Mouse (Mus musculus) c-Kit-negative CD71-positive TER-119-positive erythroid progenitor cells, embryonic 14.5 days (primary cell): ENCODE data around the gene Syt5.

ENCODE experiments used
- DNase-seq: peaks from one replicate; pipeline ENCODE4 v3.0.0-alpha.2; 2013; ENCODE audit warnings: low read depth, low spot score

Gene Syt5

GRCm38 (mm10) chr7:4501558-4502397 is 45.6 kb downstream of the Syt5 start, which contains the start of gene Ppp1r12c:
Ppp1r12c (minus strand) TSS chr7:4501680.
- peak; percentile 84 for DNase-seq

DNA sequence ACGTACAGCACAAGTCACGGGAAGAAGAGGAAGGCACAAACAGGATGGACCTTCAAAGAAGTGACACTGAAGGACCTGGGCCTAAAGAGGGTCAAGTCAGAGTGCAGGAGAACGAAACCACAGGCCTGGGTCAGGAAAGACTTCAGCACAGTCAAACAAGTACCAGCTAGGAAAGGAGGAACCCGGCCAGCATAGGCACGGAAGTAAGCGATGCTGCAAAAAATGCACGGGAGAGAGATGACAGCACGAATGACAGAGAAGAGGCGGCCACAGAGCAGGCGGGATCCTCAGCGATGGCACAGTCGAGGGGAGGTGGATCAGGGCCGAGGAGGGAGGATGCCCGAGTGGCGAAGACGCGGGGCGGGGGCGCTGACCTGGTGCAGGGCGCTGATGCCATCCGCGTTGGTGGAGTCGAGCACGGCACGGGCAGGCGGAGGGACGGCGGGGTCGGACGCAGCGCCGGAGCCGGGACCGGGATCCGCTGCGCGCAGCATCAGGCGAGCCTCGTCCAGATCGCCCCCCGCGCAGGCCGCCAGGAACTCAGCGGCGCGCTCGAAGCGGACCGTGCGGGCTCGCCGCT is 46.4 kb downstream of the Syt5 start:
- peak; percentile 31 for DNase-seq

- DNase-seq, result no peak
Observed at GRCm38 (mm10) chr7:4499034-4499433, 48.3 kb downstream of the Syt5 start.

DNA sequence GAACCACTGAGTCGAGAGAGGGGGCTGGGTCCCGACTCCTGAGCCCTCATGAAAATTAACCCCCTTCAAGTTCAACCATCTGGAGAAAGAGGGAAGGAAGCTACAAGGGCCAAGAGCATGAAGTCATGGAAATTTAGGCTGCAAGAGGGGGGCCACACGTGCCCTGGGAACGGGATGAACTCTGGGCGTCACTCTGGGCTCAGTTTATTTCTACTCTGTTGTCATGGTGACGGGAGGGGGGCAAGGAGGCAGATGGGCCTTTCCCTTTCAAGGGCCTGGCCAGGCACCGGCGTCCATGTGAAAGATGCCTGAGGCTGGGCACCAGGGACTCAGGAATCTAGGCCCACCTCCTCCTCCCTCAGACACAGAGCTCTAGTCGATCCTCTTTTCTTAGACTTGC is 49.1 kb downstream of the Syt5 start:
- DNase-seq, result no peak

DNA sequence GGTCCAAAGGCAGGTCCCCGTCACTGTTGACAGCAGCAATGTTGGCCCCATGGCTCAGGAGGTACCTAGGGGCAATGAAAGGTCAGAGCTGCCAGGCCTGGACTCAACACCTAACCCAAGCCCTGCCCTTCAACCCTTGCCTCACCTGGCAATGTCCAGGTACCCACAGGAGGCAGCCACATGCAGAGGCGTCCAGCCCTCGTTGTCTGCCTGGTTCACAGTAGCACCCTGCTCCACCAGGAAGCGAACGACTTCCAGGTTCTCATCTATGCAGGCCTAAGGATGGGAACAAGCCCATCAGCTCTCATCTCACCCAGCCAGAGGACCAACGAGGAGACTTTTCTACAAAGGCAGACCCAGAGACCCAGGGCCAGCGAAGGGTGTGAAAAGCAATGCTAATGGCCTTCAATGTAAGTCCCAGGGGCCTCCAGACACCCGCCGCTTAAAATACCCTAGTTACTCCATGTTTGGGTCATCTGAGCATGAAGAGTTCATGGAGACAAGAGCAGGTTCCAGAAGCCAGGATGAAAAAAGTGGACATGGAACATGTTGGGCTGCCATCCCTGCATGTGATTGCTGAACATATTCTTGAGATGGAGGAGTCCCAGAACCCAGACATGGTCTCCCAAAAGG is 50.0 kb downstream of the Syt5 start:
- no peak for DNase-seq

GRCm38 (mm10) chr7:4496468-4496867 is 50.9 kb downstream of the Syt5 start:
- DNase-seq, result no peak

GRCm38 (mm10) chr7:4493991-4494390 is 53.4 kb downstream of the Syt5 start:
- DNase-seq, result no peak

DNA sequence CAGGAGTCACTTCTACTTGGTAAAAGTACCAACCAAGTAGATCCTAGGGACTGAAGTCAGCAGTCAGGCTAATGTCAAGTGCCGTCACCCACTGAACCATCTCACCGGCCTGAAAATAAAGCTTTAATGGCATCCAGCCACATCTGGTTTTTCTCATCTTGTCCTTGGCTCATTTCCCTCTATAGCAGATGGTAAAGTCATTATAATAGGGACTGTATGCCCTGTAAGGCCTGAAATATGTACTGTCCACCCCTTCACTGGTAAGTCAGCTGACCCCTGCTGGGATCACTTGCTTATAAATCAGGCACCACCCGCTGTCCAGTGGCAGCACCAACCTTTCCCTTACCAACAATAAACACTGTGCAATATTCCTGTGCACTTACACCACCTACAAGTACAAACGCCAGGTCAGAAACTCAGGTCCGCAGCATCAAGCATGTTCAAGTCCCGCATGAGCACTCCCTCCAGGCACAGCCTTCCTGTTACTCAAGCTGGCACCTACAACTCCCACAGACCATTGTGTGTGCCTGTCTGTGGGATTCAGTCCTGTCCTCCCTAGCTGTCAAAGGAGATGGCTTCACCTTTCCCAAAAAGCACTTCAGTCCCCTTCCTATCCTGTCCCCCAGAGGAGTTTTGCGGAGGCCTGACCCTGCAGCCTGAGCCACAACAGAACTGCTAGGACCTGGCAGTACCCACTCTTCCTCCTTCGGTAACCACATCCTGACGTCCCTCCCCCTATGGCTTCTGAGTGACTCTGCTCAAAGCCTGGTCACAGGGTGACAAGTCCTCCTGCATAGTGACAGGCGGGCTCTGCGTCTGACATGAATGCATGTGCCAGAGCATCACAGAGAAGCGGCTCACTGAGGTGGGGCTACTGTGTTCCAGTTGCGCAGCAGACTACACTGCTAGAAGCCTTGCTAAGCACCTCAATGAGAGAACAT is 54.8 kb downstream of the Syt5 start:
- no peak for DNase-seq

DNA sequence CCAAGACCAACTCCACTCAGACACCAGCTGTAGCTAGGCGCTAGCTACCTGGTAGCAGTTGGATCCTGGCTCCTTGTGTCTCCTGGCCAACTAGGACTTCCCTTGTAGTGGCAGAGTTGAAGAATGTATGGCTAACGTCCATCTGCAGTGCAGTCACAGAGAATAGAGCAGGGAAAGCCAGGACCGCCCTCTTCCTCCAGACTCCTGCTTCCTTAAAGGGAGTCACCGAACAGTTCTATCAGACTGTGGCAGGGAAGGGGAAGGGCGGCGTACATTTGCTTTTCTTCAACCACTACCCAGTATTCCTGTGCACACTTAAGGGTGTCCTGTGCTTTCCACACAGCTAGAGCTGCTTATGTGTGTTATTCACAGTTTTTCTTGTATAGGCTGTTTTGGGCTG is 56.0 kb downstream of the Syt5 start:
- no peak for DNase-seq
